Mouse (Mus musculus): ENCODE results near the gene Fbll1.

GRCm38 (mm10) chr11:35780336-35780735 lies 18.3 kb downstream of the Fbll1 start:
- TF ChIP-seq CTCF (IDR thresholded peaks at IDR 0.05; ENCODE audit: extremely low read depth, insufficient read depth, low read length): no peak
- TF ChIP-seq POLR2A (IDR thresholded peaks at IDR 0.05; ENCODE audit: extremely low read depth, insufficient read depth, low read length): no peak
